Mouse (Mus musculus): Measurements from ENCODE around the gene Nfatc2.

GRCm38 (mm10) chr2:168595693-168596092, 5.8 kb downstream of the Nfatc2 start:
- no peak for TF ChIP-seq CTCF (IDR thresholded peaks at IDR 0.05; ENCODE audit: borderline replicate concordance, extremely low read depth, insufficient read depth, insufficient read length)
- no peak for TF ChIP-seq POLR2A (IDR thresholded peaks at IDR 0.05; ENCODE audit: borderline replicate concordance, extremely low read depth, insufficient read depth, insufficient read length, poor library complexity, severe bottlenecking)
